Mouse (Mus musculus) myocyte (in vitro differentiated cells): ENCODE data around the gene Hist1h2ag. TPM values are rescaled to one million over a fixed set of nuclear protein-coding genes. Genes with fewer than 3 reads are reported as not detected.

Experiments used
- H3K27me3 ChIP-seq: one replicate; pipeline ENCODE4 v1.6.1; 2011; ENCODE audit not compliant: control insufficient read depth, insufficient read depth, insufficient read length
- H3K36me3 ChIP-seq: one replicate; pipeline ENCODE4 v1.6.1; 2011; ENCODE audit not compliant: control insufficient read depth, insufficient read depth
- H3K4me2 ChIP-seq: one replicate; pipeline ENCODE4 v1.6.1; 2011; ENCODE audit warnings: low read depth, control low read depth
- H3K4me3 ChIP-seq: one replicate; pipeline ENCODE4 v1.5.1; 2011; ENCODE audit warnings: mild to moderate bottlenecking, control low read depth, moderate library complexity
- H3K79me2 ChIP-seq: one replicate; pipeline ENCODE4 v1.6.1; 2011; ENCODE audit not compliant: control insufficient read depth, insufficient read depth
- H3ac ChIP-seq: one replicate; pipeline ENCODE4 v1.6.1; 2011; ENCODE audit not compliant: control insufficient read depth, insufficient read length
- CEBPB ChIP-seq: IDR thresholded peaks from 2 replicates; pipeline ENCODE4 v1.6.1; 2011; ENCODE audit warnings: mild to moderate bottlenecking, moderate library complexity; ENCODE audit not compliant: poor library complexity, insufficient read depth, severe bottlenecking
- E2F4 ChIP-seq: IDR thresholded peaks from one replicate; pipeline ENCODE4 v1.6.1; 2011; ENCODE audit warnings: mild to moderate bottlenecking, control low read depth, moderate library complexity; ENCODE audit not compliant: insufficient read depth
- MAX ChIP-seq: IDR thresholded peaks from one replicate; pipeline ENCODE4 v1.6.1; 2011; ENCODE audit warnings: low read depth, mild to moderate bottlenecking, control low read depth
- MYOD1 ChIP-seq, 3 experiments: IDR thresholded peaks; one replicate each; pipeline ENCODE4 v1.6.1; 2011; ENCODE audit warnings: control low read depth in 2 of 3, low read depth in 2 of 3, mild to moderate bottlenecking in 2 of 3, moderate library complexity in 1 of 3; ENCODE audit not compliant: insufficient read length in 2 of 3, control insufficient read depth in 1 of 3
- MYOG ChIP-seq, 3 experiments: IDR thresholded peaks; one replicate each; pipeline ENCODE4 v1.6.1; 2011; ENCODE audit warnings: control low read depth in 2 of 3, low read depth in 2 of 3, mild to moderate bottlenecking in 2 of 3; ENCODE audit not compliant: insufficient read length in 2 of 3, control insufficient read depth in 1 of 3, insufficient read depth in 1 of 3
- POLR2A ChIP-seq: IDR thresholded peaks from one replicate; pipeline ENCODE4 v1.6.1; 2011; ENCODE audit warnings: low read depth, mild to moderate bottlenecking, control low read depth, moderate library complexity; ENCODE audit not compliant: insufficient read length
- POLR2AphosphoS2 ChIP-seq: IDR thresholded peaks from one replicate; pipeline ENCODE4 v1.6.1; 2011; ENCODE audit warnings: low read depth, control low read depth; ENCODE audit not compliant: insufficient read length
- REST ChIP-seq: IDR thresholded peaks from one replicate; pipeline ENCODE4 v1.6.1; 2011; ENCODE audit warnings: mild to moderate bottlenecking, control low read depth, moderate library complexity; ENCODE audit not compliant: insufficient read depth, insufficient read length
- SRF ChIP-seq: IDR thresholded peaks from one replicate; pipeline ENCODE4 v1.6.1; 2011; ENCODE audit warnings: low read depth; ENCODE audit not compliant: control insufficient read depth, insufficient read length
- TCF12 ChIP-seq: IDR thresholded peaks from one replicate; pipeline ENCODE4 v1.6.1; 2011; ENCODE audit warnings: mild to moderate bottlenecking, control low read depth; ENCODE audit not compliant: poor library complexity, insufficient read depth, severe bottlenecking
- TCF3 ChIP-seq: IDR thresholded peaks from one replicate; pipeline ENCODE4 v1.6.1; 2011; ENCODE audit warnings: low read depth, control low read depth; ENCODE audit not compliant: insufficient read length
- USF1 ChIP-seq: IDR thresholded peaks from one replicate; pipeline ENCODE4 v1.6.1; 2011; ENCODE audit warnings: low read depth, mild to moderate bottlenecking, control low read depth, moderate library complexity
- polyA plus RNA-seq: library from polyadenylated mRNA; unstranded; fragments of >200 nt; fragmentation: generic; extraction: Trizol; gene quantifications from one replicate; pipeline ENCODE4 v1.2.1, GENCODE M21; 2012; ENCODE audit warnings: missing spikeins

The Hist1h2ag gene
- polyA plus RNA-seq, 1 experiment = 4.1 TPM

DNA sequence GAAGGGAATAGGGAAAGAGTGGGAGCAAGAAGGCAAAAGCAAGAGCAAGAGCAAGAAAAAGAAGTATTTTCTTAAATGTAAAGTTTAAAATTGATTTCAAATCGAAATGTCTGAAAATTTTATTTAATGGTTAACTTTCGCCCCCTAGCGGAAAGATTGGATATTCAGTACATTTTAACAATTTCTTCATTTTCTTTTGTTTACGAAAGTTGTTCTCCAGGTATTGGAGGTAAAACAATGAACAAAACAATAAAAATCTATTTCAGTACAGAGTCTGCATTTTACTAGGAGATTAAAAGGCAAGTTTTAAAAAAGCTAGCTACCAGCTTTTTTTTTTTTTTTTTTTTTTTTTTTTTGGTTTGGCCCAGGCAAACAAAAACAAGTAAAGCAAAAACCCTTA lies 12.3 kb downstream of the Hist1h2ag start:
- Histone ChIP-seq H3K27me3 (no peaks in the 10 kb centered on the region), H3K4me2 (peak overlapping the region; percentile 36), H3K4me3 (no peak overlapping the region), H3ac (no peak overlapping the region), H3K36me3 (no peaks in the 10 kb centered on the region), H3K79me2 (no peaks in the 10 kb centered on the region)
- no peak for TF ChIP-seq POLR2AphosphoS2
- TF ChIP-seq MYOD1 (IDR thresholded peaks at IDR 0.05; ENCODE audit: control insufficient read depth in 1 of 3, insufficient read length in 2 of 3, low read depth in 2 of 3) = no peak
- TF ChIP-seq USF1 = no peak
- no peak for TF ChIP-seq REST
- TF ChIP-seq MYOG (IDR thresholded peaks at IDR 0.05; ENCODE audit: control insufficient read depth in 1 of 3, insufficient read depth in 1 of 3, insufficient read length in 2 of 3, low read depth in 2 of 3) = no peak
- no peak for TF ChIP-seq SRF
- no peak for TF ChIP-seq E2F4
- TF ChIP-seq TCF12 = no peak
- TF ChIP-seq POLR2A = no peak
- TF ChIP-seq CEBPB = no peak
- TF ChIP-seq MAX = no peak
- TF ChIP-seq TCF3 = no peak

DNA sequence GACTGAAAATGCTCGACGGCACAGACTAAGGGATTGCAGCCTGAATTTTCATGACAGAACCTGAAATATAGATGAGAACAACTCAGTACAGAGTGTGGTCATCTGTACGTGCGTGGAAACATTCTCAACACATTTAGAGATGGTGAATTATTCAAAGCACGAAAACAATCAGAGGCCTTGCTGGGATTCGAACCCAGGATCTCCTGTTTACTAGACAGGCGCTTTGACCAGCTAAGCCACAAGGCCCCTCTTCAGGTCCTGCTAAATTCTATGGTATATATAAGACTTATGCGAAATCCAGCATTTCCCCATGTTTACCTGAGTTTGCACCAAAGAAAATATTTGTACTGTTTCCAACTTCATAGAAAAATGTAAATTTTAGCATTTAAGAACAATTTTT lies 12.8 kb downstream of the Hist1h2ag start:
- Histone ChIP-seq H3K36me3 (no peaks in the 10 kb centered on the region), H3ac (no peak overlapping the region), H3K79me2 (no peaks in the 10 kb centered on the region), H3K27me3 (no peaks in the 10 kb centered on the region), H3K4me3 (peak overlapping the region; percentile 24), H3K4me2 (peak overlapping the region; percentile 74)
- no peak for TF ChIP-seq E2F4
- TF ChIP-seq POLR2AphosphoS2 = no peak
- TF ChIP-seq POLR2A = no peak
- no peak for TF ChIP-seq USF1
- TF ChIP-seq MYOG (IDR thresholded peaks at IDR 0.05; ENCODE audit: control insufficient read depth in 1 of 3, insufficient read depth in 1 of 3, insufficient read length in 2 of 3, low read depth in 2 of 3) = no peak
- TF ChIP-seq MAX = no peak
- no peak for TF ChIP-seq SRF
- TF ChIP-seq MYOD1 (IDR thresholded peaks at IDR 0.05; ENCODE audit: control insufficient read depth in 1 of 3, insufficient read length in 2 of 3, low read depth in 2 of 3) = no peak
- TF ChIP-seq TCF12 = no peak
- no peak for TF ChIP-seq REST
- no peak for TF ChIP-seq CEBPB

DNA sequence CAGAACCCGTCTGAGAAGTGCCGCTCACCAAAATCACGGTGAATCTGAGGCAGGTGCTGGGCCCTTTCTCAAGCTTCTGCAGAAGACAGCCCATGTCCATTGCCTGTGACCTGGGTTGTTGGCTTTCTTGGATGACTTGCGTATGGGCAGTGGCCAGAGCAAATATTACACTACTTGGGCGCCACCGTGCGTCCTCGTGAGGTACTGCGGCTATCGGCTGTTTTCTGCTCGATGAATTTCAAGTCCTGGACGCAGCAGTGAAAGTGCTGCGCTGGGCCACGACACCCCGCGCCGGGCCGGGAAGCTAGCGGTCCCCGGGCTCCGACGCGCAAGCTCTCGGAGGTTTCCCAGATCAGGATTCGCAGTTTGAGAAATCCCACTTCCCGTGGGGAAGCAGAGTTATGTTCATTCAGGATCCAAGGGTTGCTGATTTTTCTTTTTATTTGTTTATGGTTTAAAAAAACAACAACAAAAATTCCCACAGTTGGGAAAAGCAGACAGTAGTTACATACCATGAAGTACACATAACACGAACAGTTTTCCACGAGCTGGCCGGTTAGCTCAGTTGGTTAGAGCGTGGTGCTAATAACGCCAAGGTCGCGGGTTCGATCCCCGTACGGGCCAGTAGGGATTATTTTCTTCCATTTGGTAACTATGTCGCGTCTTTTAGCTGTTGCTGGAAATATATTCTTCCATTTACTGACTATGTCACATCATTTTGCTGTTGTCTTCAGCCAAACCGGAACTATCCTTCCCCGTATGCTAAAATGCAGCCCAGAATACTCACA lies 13.9 kb downstream of the Hist1h2ag start:
- Histone ChIP-seq H3K79me2 (no peaks in the 10 kb centered on the region), H3K36me3 (no peaks in the 10 kb centered on the region), H3K4me2 (peak overlapping the region; percentile 74), H3ac (no peak overlapping the region), H3K27me3 (no peaks in the 10 kb centered on the region), H3K4me3 (peak overlapping the region; percentile 24)
- no peak for TF ChIP-seq MAX
- no peak for TF ChIP-seq TCF12
- no peak for TF ChIP-seq MYOD1 (IDR thresholded peaks at IDR 0.05; ENCODE audit: control insufficient read depth in 1 of 3, insufficient read length in 2 of 3, low read depth in 2 of 3)
- TF ChIP-seq SRF = no peak
- no peak for TF ChIP-seq MYOG (IDR thresholded peaks at IDR 0.05; ENCODE audit: control insufficient read depth in 1 of 3, insufficient read depth in 1 of 3, insufficient read length in 2 of 3, low read depth in 2 of 3)
- TF ChIP-seq E2F4 = no peak
- TF ChIP-seq POLR2AphosphoS2 = no peak
- no peak for TF ChIP-seq TCF3
- TF ChIP-seq REST = no peak

DNA sequence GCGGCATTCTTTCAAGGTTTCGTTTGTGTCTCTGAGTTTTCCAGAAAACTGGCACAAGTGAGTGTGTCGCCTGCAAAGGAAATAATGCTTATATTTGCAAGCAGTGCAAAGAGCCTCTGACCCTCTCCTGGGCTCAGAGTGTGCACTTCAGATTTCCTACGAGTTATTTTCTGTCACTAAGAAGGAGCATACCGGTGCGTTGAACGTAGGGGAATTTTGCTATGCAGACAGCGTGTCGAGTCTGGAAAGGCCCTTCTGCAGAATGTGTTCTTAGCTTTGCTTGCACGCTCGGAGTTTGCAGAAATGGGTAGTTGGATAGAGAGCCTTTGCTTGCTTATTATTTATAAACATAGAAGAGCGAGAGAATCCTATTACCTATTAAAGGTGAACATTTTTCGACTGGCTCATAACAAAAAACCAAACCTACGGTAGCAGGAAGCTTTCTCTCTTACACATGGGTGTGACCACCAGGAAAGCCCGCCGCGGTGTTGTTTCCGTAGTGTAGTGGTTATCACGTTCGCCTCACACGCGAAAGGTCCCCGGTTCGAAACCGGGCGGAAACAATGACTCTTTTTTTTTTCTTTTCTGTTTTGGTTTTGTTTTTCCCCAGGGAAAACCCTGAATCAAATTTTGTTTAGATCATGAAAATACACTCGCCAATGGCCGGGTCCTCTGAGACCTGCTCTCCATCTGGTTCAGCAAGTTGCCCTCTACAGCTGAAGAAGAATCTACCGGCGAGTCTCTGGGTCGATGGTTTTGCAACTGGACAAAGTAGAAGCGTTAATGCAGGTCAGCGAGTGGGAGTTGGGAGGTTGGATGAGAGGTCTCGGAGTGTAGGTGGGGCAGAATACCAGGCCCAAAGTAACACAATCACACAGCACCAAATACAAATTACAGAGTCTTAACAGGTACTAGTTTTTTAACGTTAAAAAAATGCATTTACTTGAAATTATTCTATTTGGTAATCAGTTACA lies 16.4 kb downstream of the Hist1h2ag start:
- TF ChIP-seq REST (no peak), CEBPB (no peak), MYOG (IDR thresholded peaks at IDR 0.05; ENCODE audit: control insufficient read depth in 1 of 3, insufficient read depth in 1 of 3, insufficient read length in 2 of 3, low read depth in 2 of 3) (no peak), POLR2AphosphoS2 (no peak), MYOD1 (IDR thresholded peaks at IDR 0.05; ENCODE audit: control insufficient read depth in 1 of 3, insufficient read length in 2 of 3, low read depth in 2 of 3) (no peak)
- H3K79me2 ChIP-seq = no peaks in the 10 kb centered on the region
- peak overlapping the region; percentile 29 for H3K4me3 ChIP-seq
- no peaks in the 10 kb centered on the region for H3K27me3 ChIP-seq
- peak overlapping the region; percentile 88 for H3K4me2 ChIP-seq
- H3K36me3 ChIP-seq = no peaks in the 10 kb centered on the region
- H3ac ChIP-seq = no peak overlapping the region
